Mouse (Mus musculus) heart, postnatal 36 days (tissue): ENCODE data around the gene Arhgap1. TPM values are rescaled to one million over a fixed set of nuclear protein-coding genes. Genes with fewer than 3 reads are reported as not detected.
"Not testable (repeated sequence)": the region's sequence is repeated elsewhere in the genome, so short reads cannot be mapped to it uniquely, and the experiment has no call there.

Source experiments
- DNase-seq, 2 experiments: peaks; one replicate each; pipeline ENCODE4 v3.0.0; 2021 to 2022
- intact Hi-C: fragments of 180-260 bp; cut with DNase I; formaldehyde crosslinking; loops from one replicate; pipeline ENCODE4 v1.15.1; 2025
- total RNA-seq, 2 experiments: library from RNA; stranded (reverse); gene quantifications; 2 replicates each; pipeline ENCODE4 v1.2.3; 2021

Arhgap1 gene
- 10 to 100 TPM; 23.6 to 27.3 TPM for total RNA-seq

- intact Hi-C loops, result loop anchor here (2.0 kb wide), 1 partner anchor 61 kb away; the partner anchor contains the start of genes Atg13 and Harbi1
- DNase-seq, result peak; percentile 95 to 96
These were observed at the start of gene Arhgap1, which contains the start of gene Zfp408 for GRCm38 (mm10) chr2:91649553-91650359. Gene Arhgap1 (plus strand): TSS chr2:91649860. Gene Zfp408 (minus strand): TSS chr2:91649791.

DNA sequence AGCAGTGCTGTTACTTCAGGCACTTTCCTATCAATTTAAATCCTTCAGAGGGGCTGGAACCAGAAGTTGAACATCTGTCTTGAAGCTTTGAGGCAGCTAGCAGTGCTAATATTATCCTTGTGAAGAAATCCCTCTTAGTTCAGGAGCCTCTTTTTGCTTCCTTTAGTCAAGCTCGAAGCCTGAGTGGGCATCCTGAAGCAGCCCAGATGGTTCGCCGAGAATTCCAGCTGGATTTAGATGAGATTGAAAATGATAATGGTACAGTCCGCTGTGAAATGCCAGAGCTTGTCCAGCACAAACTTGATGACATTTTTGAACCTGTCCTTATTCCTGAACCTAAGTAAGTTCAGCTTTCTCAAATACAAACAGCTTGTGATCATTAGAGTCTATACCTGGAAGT, 49.2 kb upstream of the Arhgap1 start:
- intact Hi-C loops, result loop anchor here (10.0 kb wide), 1 partner anchor 324 kb away; the partner anchor contains the start of gene Chrm4
- no peak for DNase-seq

- intact Hi-C loops, result loop anchor here (10.0 kb wide), 1 partner anchor 322 kb away; the partner anchor contains the start of gene Chrm4
- DNase-seq, result no peak
These were observed 47.3 kb upstream of the Arhgap1 start for GRCm38 (mm10) chr2:91602389-91602788.

GRCm38 (mm10) chr2:91609370-91609769, 40.3 kb upstream of the Arhgap1 start:
- not testable (repeated sequence) for DNase-seq
- intact Hi-C loops, result loop anchor here (10.0 kb wide), 1 partner anchor 315 kb away; the partner anchor contains the start of gene Chrm4

GRCm38 (mm10) chr2:91622356-91622755, 27.3 kb upstream of the Arhgap1 start:
- intact Hi-C loops, result no loop called here
- DNase-seq, result no peak

GRCm38 (mm10) chr2:91623366-91623765, 26.3 kb upstream of the Arhgap1 start:
- DNase-seq, intact Hi-C loops: not testable (repeated sequence)

DNA sequence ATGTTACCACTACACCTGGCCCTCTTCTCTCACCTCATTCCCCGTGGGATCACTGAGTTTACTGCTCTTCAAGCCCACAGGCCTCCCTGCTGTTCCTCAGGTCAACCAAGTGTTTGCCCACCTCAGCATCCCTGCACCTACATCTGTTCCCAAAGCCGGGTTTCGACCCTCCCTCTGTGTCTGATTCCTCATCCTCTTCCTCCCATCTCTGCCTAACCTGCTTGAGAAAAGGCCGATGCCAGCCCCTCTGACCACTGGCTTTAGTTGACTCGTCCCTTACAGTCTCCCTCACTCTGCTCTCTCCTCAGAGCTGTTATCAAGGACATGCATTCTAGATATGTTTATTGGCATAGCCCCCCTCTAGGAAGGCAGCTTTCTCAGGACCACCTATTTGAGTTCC, 22.2 kb upstream of the Arhgap1 start:
- DNase-seq, result no peak
- intact Hi-C loops, result no loop called here

DNA sequence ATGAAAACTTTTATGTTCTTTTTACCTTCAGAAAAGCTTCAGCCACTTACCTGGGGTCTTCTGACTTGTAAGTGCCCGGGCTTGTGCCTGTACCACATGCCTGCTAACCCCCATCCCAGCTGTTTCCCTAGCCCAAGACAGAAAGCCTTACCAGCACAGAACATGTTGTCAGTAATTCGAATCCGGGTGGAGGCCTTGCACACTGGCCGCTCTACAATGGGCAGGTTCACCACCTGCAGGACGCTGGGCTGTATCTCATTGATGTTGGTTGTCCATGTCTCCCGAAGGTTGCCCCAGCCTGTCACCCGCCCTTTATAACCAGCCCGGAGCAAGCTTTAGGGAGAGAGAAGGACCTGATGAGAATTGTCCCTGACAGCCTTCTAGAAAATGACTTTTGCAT, 21.5 kb upstream of the Arhgap1 start:
- DNase-seq, result no peak
- intact Hi-C loops, result no loop called here

GRCm38 (mm10) chr2:91629682-91630081, 20.0 kb upstream of the Arhgap1 start:
- intact Hi-C loops, result no loop called here

GRCm38 (mm10) chr2:91630384-91630783, 19.3 kb upstream of the Arhgap1 start:
- intact Hi-C loops, result no loop called here
- no peak for DNase-seq

More at GRCm38 (mm10) chr2:91629682-91630081, 20.0 kb upstream of the Arhgap1 start:
- no peak for DNase-seq

DNA sequence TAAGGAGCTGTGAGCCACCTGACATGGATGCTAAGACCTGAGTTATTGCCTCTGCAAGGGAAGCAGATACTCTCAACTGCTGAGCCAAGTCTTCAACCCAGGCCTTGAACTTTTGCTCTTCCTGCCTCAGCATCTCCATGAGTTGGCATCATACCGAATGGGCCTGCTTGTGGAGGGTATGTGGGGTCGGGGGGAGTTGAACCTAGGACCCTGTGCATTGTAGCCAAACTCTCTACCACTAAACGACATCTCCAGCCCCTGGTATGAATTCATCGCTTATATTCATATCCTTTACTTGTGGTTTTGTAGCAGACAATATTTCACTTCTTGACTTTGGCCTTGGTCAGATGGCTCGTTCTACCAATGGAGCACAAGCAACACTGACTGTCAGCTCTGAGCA, 17.8 kb upstream of the Arhgap1 start:
- intact Hi-C loops, result no loop called here
- DNase-seq, result no peak

GRCm38 (mm10) chr2:91632316-91632715, 17.3 kb upstream of the Arhgap1 start:
- DNase-seq, result no peak
- intact Hi-C loops, result no loop called here

DNA sequence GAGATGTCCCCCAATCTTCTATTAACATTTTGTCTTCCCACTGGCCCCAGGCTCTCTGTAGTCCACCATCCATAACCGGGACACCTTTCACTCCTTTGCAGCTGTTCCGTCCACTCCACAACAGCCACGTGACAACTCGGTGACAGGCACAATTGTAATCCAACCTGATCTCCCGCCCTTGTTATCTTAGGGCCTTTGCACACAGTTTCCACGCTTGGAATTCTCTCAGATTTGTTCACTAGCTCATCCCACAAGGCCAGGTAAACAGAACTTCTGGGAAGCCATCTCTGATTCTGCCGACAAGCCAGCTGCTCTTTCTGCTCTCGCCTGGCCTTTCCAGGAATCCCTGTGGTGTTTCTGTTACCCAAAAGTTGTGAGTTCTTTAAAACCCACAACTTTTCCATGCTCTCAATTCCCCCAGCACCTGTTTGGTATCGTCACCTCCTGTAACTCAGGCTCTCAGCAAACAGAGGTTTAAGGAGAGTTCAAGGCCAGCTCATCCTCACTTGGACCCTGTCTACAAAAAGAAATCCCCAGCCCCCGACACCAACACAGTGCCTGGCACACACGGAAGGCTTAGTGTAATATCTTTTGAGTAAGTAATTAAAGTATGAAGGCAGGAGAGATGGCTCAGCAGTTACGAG, 16.2 kb upstream of the Arhgap1 start:
- intact Hi-C loops, result no loop called here
- DNase-seq, result no peak

GRCm38 (mm10) chr2:91634841-91635240, 14.8 kb upstream of the Arhgap1 start:
- no peak for DNase-seq
- intact Hi-C loops, result no loop called here

GRCm38 (mm10) chr2:91635486-91635885, 14.2 kb upstream of the Arhgap1 start:
- intact Hi-C loops, result no loop called here
- no peak for DNase-seq

DNA sequence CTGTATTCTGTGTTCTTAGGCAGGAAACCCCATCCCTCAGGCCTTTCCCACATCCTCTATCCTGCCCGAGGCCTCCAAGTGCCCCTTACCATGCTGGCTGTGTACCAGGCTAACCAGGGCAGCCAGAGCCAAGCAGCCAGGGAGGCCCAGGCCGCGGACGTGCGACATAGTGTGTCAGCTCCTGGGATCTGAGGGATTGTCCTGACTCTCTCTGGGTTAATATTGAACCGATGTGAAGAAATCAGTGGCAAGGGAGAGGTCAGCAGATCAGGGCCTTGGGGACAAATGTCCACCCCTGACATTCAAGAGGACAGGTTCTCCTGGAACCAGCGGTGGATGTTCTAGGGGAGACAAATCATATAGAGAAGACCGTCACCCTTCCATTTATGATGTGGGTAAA, 13.4 kb upstream of the Arhgap1 start, which contains the start of gene F2:
F2 (minus strand) TSS at position 186 of the 400 bp plus-strand sequence.
- DNase-seq, result no peak
- intact Hi-C loops, result no loop called here

DNA sequence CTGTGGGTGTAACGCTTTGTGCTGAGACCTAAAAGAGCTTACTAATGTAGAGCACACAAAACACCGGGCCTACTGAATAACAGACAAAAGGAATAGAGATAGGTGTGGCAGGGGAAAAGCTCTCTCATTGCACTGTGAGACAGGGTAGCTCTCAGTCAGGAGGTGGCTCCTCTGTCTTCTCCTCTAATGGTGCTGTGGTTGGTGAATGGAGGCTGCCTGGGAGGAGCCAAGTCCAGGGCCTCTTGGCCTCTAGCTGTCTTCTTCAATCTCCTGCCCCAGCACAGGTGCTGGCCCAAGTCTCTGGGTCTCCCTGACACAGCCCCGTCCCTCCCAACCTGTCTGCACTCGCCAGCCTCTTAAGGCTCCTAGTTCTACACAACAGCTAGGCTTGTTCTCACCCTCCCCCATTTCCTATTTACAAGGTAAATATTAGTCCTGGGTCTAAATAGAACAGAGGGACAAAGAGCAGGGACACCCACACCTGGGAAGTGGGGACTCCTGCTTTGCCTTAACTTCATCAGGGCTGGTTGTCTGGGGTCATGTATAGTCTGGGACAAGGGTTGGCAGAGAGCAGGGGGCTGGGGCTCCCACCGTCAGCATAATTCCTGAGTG, 12.8 kb upstream of the Arhgap1 start:
- no peak for DNase-seq
- intact Hi-C loops, result no loop called here

GRCm38 (mm10) chr2:91638931-91639330, 10.7 kb upstream of the Arhgap1 start:
- DNase-seq, result no peak

GRCm38 (mm10) chr2:91642825-91643415, 6.7 kb upstream of the Arhgap1 start:
- DNase-seq, result no peak
- intact Hi-C loops, result no loop called here

More at GRCm38 (mm10) chr2:91638931-91639330, 10.7 kb upstream of the Arhgap1 start:
- intact Hi-C loops, result no loop called here

- DNase-seq, result no peak
- intact Hi-C loops, result no loop called here
These were observed 5.6 kb upstream of the Arhgap1 start for GRCm38 (mm10) chr2:91644021-91644420.

- DNase-seq, result no peak
- intact Hi-C loops, result no loop called here
These were observed 4.3 kb upstream of the Arhgap1 start for GRCm38 (mm10) chr2:91645354-91645753.
